Mouse (Mus musculus) kidney, postnatal 25 days (tissue): ENCODE measurements around the gene Ensa.
"Not testable (repeated sequence)": the region's sequence is repeated elsewhere in the genome, so short reads cannot be mapped to it uniquely, and the experiment has no call there.

Experiments
- DNase-seq, 2 experiments: peaks; one replicate each; pipeline ENCODE4 v3.0.0; 2021; ENCODE audit warnings: mixed read lengths in 2 of 2

Ensa gene

GRCm38 (mm10) chr3:95663969-95664608 is 39.3 kb downstream of the Ensa start:
- DNase-seq: no peak

GRCm38 (mm10) chr3:95664940-95665352 is 40.2 kb downstream of the Ensa start:
- DNase-seq: no peak

DNA sequence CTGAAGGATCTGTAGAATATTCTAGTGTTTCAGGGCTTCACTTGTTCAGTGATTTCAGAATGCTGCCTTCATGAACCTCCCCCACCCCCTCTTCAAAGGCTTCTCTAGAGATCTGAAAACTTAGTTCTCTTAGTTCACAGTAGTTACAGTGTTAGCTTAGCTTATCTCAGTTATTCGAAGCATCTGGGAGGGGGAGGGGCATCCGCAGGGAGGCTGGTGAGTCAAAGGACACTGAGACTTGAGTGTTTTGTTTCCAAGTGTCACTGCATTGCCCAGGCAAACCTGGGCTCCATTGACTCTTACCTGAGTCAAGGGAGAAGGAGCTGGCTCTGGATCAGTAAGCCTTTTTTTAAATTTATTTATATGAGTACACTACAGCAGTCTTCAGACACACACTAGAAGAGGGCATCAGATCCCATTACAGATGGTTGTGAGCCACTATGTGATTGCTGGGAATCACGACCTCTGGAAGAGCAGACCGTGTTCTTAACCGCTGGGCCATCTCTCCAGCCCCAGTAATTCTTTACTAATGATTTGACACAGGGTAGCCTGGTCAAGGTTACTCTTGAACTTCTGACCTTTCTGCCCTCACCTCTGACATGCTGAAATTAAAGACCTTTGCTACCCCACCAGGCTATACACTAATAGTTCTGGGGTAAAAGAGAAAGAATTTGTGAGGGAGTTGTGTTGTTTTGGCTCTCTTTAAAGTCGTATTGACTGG is 41.5 kb downstream of the Ensa start:
- peak; percentile 76 to 78 for DNase-seq

DNA sequence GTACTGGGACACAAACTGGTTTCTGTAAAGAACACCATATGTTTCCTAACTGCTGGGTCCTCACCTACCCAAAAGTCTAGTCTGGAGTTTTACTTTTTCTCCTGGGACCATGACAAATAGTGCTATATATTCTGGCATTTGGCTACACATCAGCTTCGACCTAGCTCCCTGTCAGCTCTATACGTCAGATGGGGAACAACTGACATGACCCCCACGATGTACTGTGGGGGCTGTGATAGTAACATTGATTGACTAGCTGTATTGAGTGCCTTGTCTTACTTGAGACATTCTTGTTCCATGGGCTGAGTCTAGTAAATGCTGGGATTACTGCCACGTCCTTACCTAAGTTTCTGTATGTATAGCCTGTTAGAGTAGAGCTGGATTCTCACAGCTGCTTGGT is 42.7 kb downstream of the Ensa start:
- DNase-seq: no peak

- peak; percentile 70 to 92 for DNase-seq
Observed at GRCm38 (mm10) chr3:95668026-95668425, 43.2 kb downstream of the Ensa start.

DNA sequence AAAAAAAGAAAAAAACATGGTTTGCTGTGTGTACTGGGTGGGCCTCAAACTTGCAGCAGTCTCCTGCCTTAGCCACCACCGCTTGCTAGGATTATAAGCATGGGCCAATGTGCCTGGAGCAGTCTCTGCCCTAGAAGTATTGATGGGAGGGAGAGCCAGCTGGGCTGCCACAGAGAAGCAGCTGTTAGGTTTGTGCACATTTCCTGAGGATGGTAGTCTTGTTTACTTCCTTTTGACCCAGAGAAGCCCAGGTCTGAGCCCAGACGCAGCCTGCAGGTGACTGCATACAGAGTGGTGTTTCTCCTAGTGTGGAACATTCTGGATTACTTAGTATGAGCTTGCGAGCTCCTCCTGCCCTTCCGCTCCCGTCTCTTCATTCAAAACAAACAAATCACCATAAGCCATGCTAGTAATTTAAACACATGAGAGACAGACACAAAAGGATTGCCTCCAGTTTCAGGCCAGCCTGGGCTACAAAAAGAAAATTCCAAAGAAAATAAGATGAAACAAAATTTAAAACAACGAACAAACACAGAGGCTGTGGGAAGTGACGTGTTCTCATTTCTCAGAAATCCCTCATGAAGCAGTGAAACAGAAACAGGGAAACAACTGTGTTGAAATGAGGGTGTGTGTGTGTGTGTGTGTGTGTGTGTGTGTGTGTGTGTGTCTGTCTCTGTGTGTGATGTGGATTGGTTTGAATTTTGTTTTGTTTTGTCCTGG is 44.0 kb downstream of the Ensa start:
- peak in 1 of 2 experiments; percentile 55 for DNase-seq

- DNase-seq: no peak
Observed at GRCm38 (mm10) chr3:95669309-95669665, 44.5 kb downstream of the Ensa start.

DNA sequence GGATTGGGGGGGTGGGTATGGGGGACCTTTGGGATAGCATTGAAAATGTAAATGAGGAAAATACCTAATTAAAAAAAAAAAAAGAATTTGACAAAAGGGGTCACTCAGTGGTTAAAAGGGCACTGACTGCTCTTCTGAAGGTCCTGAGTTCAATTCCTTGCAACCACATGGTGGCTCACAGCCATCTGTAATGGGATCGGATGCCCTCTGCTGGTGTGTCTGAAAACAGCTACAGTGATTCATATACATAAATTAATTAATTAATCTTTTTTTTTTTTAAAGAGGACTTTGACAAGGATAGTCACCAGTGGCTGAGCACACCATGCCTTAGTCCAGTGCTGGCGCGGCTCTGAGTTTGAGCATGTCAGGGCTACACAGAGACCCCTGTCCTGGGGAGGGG is 45.6 kb downstream of the Ensa start:
- DNase-seq: not testable (repeated sequence)

DNA sequence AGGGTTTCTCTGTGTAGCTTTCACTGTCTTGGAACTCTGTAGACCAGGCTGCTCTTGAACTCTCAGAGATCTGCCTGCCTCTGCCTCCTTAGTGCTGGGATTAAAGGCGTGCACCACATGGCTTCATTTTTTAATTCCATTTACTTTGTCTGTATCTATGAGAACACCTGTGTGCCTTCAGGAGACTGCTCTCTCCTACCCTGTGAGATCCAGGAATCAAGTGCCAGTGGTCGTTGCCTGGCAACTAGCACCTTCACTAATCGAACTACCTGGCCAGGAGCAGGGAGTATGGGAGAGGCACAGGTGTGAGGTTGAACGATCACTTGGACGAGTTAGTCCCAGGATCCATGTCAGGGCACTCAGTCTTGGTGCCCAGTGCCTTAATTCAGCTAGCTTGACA is 46.4 kb downstream of the Ensa start:
- no peak for DNase-seq

- DNase-seq: peak; percentile 31 to 55
Observed at GRCm38 (mm10) chr3:95672461-95672860, 47.7 kb downstream of the Ensa start.

DNA sequence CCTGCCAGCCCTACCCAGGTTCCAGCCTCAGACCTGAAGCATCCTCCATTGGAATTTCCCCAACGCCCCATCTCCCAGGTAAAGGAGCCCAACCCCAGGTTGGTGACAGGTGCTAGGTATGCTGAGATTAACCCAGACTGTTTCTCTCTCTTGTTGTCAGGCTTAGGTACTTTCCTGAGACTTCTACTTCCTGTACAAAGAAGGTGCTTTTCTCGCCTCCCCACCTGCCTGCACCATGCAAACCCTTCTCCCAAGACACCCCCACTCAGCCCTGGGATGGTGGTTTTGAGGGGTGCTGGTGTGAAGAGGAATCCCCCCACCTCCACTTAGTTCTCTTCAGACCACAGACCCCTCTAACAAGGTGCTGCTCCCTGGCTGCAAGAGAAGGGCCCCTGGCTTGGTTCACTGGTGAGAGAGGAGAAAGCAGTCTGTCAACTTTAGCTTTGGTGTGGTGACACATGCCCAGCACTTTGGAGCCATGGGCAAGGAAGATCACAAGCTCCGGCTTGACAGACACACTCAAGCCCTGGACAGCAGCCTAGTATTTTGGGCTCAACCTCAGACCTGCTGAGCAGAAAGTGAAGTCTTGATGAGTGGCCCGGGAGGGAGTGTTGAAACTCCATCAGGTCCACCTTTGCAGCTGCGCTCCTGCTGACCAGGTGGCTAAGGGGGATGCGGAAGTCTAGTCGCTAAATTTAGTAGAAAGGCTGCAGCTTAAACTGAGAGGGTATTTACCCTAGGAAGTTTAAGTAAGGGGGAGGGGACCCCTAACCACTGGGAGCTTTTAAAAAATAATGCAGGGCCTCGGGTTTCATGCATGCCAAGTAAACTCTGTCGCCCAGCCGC is 48.3 kb downstream of the Ensa start:
- DNase-seq: no peak

GRCm38 (mm10) chr3:95673707-95674211 is 49.0 kb downstream of the Ensa start:
- DNase-seq: peak in 1 of 2 experiments; percentile 47

- DNase-seq: peak; percentile 73 to 92
Observed at GRCm38 (mm10) chr3:95674236-95674635, 49.4 kb downstream of the Ensa start.

DNA sequence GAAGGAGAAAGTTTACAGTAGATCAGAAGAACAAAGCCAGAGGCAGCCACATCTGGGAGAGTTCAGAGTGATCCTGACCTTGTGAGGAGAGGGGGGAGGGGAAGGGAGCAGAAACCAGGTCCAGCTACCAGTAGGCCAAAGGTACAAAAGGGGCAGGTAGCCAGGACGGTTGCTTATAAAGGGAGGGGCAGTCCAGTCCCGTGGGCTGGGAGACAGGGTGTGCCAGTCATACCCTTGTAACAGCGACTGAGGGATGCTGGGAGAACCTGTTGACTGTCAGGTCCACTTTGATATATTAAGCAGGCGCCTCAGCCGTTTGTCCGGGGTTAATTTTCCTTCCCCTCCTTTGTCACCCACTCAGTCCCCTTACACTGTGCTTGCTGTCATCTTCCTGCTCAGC is 50.0 kb downstream of the Ensa start:
- DNase-seq: peak; percentile 66 to 88

- DNase-seq: peak; percentile 88 to 94
Observed at GRCm38 (mm10) chr3:95675301-95676092, 50.7 kb downstream of the Ensa start.

GRCm38 (mm10) chr3:95676745-95677419 is 52.1 kb downstream of the Ensa start:
- DNase-seq: peak; percentile 85 to 86

DNA sequence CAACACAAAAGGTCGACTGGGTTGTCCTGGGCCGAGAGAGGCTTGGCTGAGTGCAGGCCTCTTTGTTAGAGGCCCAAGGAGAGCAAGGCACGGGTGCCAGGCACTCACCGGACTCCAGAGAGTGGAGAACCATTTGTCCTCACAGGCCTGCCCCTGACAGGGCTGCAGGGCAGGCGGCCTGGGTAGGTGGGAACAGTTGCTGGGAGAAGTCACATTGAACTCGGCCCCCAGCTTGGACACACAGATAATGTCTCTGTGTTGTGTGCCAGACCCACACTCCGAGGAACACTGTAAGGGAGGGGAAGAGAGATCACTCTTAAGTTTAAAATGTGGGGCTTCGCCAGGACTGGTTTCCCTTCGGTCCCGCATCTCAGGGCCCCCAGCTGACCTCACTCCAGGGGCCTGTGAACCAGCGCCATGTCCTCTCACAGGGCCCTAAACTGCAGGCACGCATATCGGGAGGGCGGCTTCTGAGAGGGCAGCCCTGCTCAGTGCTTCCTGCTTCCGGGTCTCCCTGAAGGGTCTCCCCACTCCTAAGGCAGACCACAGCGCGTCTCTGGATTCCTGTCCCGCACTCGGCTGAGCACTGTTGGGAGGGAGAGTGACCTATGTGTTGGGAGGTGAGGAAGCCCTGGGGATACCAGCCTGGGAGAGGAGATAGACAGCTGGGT is 52.8 kb downstream of the Ensa start:
- no peak for DNase-seq

DNA sequence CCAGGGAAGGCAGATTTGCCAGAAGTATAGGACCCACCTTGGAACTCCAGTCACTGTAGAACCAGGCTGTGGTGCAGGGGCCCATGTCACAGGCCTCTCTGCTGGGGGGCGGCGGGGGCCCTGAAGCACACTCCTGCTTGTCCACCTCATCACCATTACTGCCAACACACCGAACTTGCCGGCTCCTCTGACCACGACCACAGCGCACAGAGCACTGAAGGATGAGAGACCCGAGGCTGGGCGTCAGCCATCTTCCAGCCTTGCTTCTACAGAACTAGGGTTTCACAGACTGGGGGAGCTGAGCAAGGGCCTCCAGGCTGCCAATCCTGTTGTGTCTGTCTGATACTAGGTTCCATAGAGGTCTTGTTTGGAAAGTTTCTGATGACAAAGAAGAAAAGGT is 54.8 kb downstream of the Ensa start:
- no peak for DNase-seq

GRCm38 (mm10) chr3:95680673-95681072 is 55.9 kb downstream of the Ensa start:
- DNase-seq: no peak

DNA sequence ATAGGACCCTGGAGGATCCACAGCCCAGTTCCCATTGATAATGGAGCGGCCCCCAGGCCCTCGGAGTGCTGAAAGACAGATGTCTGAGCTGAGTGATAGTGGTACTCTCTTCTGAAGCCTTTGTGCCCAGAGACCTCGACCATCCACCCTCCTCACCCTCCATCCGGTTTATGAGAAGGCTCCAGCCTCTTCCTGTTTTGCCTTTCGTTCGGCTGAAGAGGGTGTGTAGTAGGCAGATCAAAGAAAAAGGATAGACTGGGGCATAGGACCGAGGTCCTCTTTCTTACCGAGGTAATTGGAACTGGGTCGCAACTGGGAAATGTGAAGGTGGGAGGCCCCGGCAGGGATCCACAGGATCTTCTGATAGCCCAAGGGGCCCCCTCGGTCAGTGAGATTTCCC is 56.6 kb downstream of the Ensa start:
- no peak for DNase-seq
